Mouse (Mus musculus) heart, postnatal 0 days (tissue): ENCODE data around the gene Lin54.

Experiments
- CTCF ChIP-seq: IDR thresholded peaks from 2 replicates; pipeline ENCODE4 v1.5.1; 2016; ENCODE audit warnings: antibody characterized with exemption, control low read depth, low read depth
- EP300 ChIP-seq: IDR thresholded peaks from 2 replicates; pipeline ENCODE4 v1.6.1; 2016; ENCODE audit warnings: antibody characterized with exemption, low read depth

DNA sequence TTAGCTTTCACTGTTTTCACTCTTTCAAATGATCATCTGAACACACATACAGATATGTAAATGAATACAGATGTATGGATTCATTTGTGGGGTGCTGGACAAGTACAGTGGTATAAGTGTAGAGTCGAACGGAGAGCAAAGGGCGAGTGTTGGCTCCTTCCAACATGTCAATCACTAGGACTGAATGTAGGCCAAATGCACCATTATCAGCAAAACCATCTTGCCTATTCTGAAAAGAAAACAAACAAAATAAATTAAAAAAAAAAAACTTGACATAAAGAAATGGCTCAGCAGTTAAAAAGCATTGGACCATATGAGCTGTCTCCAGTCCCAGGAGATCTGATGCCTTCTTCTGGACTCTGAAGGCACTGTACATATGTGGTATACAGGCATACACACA lies 12.2 kb downstream of the Lin54 start:
- TF ChIP-seq CTCF (no peak), EP300 (no peak)
